Mouse (Mus musculus): ENCODE results near the gene Nap1l3.

Nap1l3 gene

GRCm38 (mm10) chrX:122396781-122397581 lies at the start of gene Nap1l3:
Nap1l3 (minus strand) TSS chrX:122397401.
- DNase-seq, result peak; percentile 75 to 82

GRCm38 (mm10) chrX:122397652-122398051 lies 451 bp upstream of the Nap1l3 start:
- peak in 1 of 2 experiments; percentile 9 for DNase-seq

Measured in cerebellum, postnatal 25 days (tissue).